Mouse (Mus musculus) forebrain, embryonic 13.5 days (tissue): ENCODE data around the gene Ctnnal1. TPM values are rescaled to one million over a fixed set of nuclear protein-coding genes. Genes with fewer than 3 reads are reported as not detected.

Experiments
- ATAC-seq: fragments of 200-750 bp; cut with Nextera tagmentation; 2 replicates; pipeline ENCODE4 v1.8.0; 2017
- H3K27ac ChIP-seq: fragments of 300-500 bp; sonication (generic); 2 replicates; pipeline ENCODE4 v1.5.1; 2015; ENCODE audit warnings: inconsistent platforms, mild to moderate bottlenecking, moderate library complexity
- H3K27me3 ChIP-seq: fragments of 300-500 bp; sonication (generic); 2 replicates; pipeline ENCODE4 v1.6.1; 2015; ENCODE audit warnings: mild to moderate bottlenecking, inconsistent platforms
- H3K36me3 ChIP-seq: fragments of 300-500 bp; sonication (generic); 2 replicates; pipeline ENCODE4 v1.6.1; 2015; ENCODE audit warnings: mild to moderate bottlenecking, inconsistent platforms; ENCODE audit not compliant: poor library complexity, severe bottlenecking
- H3K4me1 ChIP-seq: fragments of 300-500 bp; sonication (generic); 2 replicates; pipeline ENCODE4 v1.6.1; 2015; ENCODE audit warnings: inconsistent platforms
- H3K4me2 ChIP-seq: fragments of 300-500 bp; sonication (generic); 2 replicates; pipeline ENCODE4 v1.6.1; 2015; ENCODE audit warnings: inconsistent platforms, mild to moderate bottlenecking, moderate library complexity
- H3K4me3 ChIP-seq: fragments of 300-500 bp; sonication (generic); 2 replicates; pipeline ENCODE4 v1.5.1; 2015; ENCODE audit warnings: mild to moderate bottlenecking, inconsistent platforms
- H3K9ac ChIP-seq: fragments of 300-500 bp; sonication (generic); 2 replicates; pipeline ENCODE4 v1.6.1; 2015; ENCODE audit warnings: mild to moderate bottlenecking, inconsistent platforms
- H3K9me3 ChIP-seq: fragments of 300-500 bp; sonication (generic); replicated peaks from 2 replicates; pipeline ENCODE4 v1.6.1; 2016; ENCODE audit warnings: inconsistent platforms
- WGBS: fragments of 180-500 bp; shearing (Covaris S2); methylation state at CpG from one replicate; pipeline ENCODE4 v1.1.7; 2015; 5-methylcytosine and 5-hydroxymethylcytosine counted together
- polyA plus RNA-seq: library from polyadenylated mRNA; unstranded; fragments of >200 nt; fragmentation: Nextera tagmentation; extraction: Ambion mirVana; gene quantifications from 2 replicates; pipeline ENCODE4 v1.2.1, GENCODE M21; 2015

The Ctnnal1 gene
- polyA plus RNA-seq, 1 experiment from 2014 or later, result 16.5 TPM

- 71% methylated on average over 8 of the region's 8 CpGs for WGBS
- no peak for ATAC-seq
- Histone ChIP-seq H3K27me3 (no peaks in the 10 kb centered on the region), H3K27ac (no peak overlapping the region), H3K4me3 (no peak overlapping the region), H3K36me3 (no peaks in the 10 kb centered on the region), H3K9ac (no peak overlapping the region), H3K4me1 (peaks cover 7% of the 10 kb centered on the region; the same call in 1 of the 2 replicates), H3K4me2 (no peak overlapping the region), H3K9me3 (no peaks in the 10 kb centered on the region)
These were observed 8.5 kb downstream of the Ctnnal1 start for GRCm38 (mm10) chr4:56856371-56856949.

GRCm38 (mm10) chr4:56855935-56856334 is 9.1 kb downstream of the Ctnnal1 start:
- Histone ChIP-seq H3K9ac (no peak overlapping the region), H3K27me3 (no peaks in the 10 kb centered on the region), H3K9me3 (no peaks in the 10 kb centered on the region), H3K4me2 (no peak overlapping the region), H3K4me1 (peaks cover 7% of the 10 kb centered on the region; the same call in 1 of the 2 replicates), H3K36me3 (no peaks in the 10 kb centered on the region), H3K4me3 (no peak overlapping the region), H3K27ac (no peak overlapping the region)
- no peak for ATAC-seq
- WGBS, result 93% methylated on average over 5 of the region's 5 CpGs

GRCm38 (mm10) chr4:56850724-56851123 is 14.3 kb downstream of the Ctnnal1 start:
- H3K27ac ChIP-seq, result no peak overlapping the region
- 53% methylated on average over 6 of the region's 6 CpGs for WGBS

GRCm38 (mm10) chr4:56848044-56848443 is 16.9 kb downstream of the Ctnnal1 start:
- Histone ChIP-seq H3K4me3 (no peak overlapping the region), H3K36me3 (peaks cover 27% of the 10 kb centered on the region), H3K9ac (no peak overlapping the region), H3K27me3 (no peaks in the 10 kb centered on the region), H3K4me2 (no peak overlapping the region), H3K4me1 (peaks cover 3% of the 10 kb centered on the region; the same call in 1 of the 2 replicates), H3K9me3 (no peaks in the 10 kb centered on the region), H3K27ac (no peak overlapping the region)
- WGBS, result 89% methylated on average over 6 of the region's 6 CpGs
- no peak for ATAC-seq

More at GRCm38 (mm10) chr4:56850724-56851123, 14.3 kb downstream of the Ctnnal1 start:
- no peak overlapping the region for H3K4me2 ChIP-seq
- H3K27me3 ChIP-seq, result no peaks in the 10 kb centered on the region
- H3K36me3 ChIP-seq, result peaks cover 4% of the 10 kb centered on the region
- no peak overlapping the region for H3K9ac ChIP-seq
- ATAC-seq, result no peak
- H3K4me1 ChIP-seq, result peaks cover 3% of the 10 kb centered on the region; the same call in 1 of the 2 replicates
- H3K4me3 ChIP-seq, result no peak overlapping the region
- no peaks in the 10 kb centered on the region for H3K9me3 ChIP-seq

- no peak overlapping the region for H3K4me3 ChIP-seq
- H3K36me3 ChIP-seq, result peaks cover 29% of the 10 kb centered on the region
- H3K27me3 ChIP-seq, result no peaks in the 10 kb centered on the region
- no peak overlapping the region for H3K9ac ChIP-seq
- no peaks in the 10 kb centered on the region for H3K9me3 ChIP-seq
- no peak overlapping the region for H3K27ac ChIP-seq
- WGBS, result 86% methylated on average over 3 of the region's 3 CpGs
- no peak for ATAC-seq
- peaks cover 3% of the 10 kb centered on the region; the same call in 1 of the 2 replicates for H3K4me1 ChIP-seq
- no peak overlapping the region for H3K4me2 ChIP-seq
These were observed 17.6 kb downstream of the Ctnnal1 start for GRCm38 (mm10) chr4:56847400-56847799.

GRCm38 (mm10) chr4:56845896-56846533 is 19.0 kb downstream of the Ctnnal1 start:
- 63% methylated on average over 12 of the region's 12 CpGs for whole genome bisulfite sequencing
- Histone ChIP-seq H3K9ac (no peak overlapping the region), H3K4me3 (no peak overlapping the region), H3K4me1 (peaks cover 3% of the 10 kb centered on the region; the same call in 1 of the 2 replicates), H3K27me3 (no peaks in the 10 kb centered on the region), H3K36me3 (peaks cover 35% of the 10 kb centered on the region), H3K27ac (no peak overlapping the region), H3K9me3 (no peaks in the 10 kb centered on the region), H3K4me2 (no peak overlapping the region)
- no peak for ATAC-seq

- no peak for ATAC-seq
- WGBS, result 93% methylated on average over 4 of the region's 4 CpGs
- H3K4me3 ChIP-seq, result no peak overlapping the region
- H3K9me3 ChIP-seq, result no peaks in the 10 kb centered on the region
- peaks cover 44% of the 10 kb centered on the region for H3K36me3 ChIP-seq
- no peaks in the 10 kb centered on the region for H3K27me3 ChIP-seq
- H3K27ac ChIP-seq, result no peak overlapping the region
- H3K4me2 ChIP-seq, result no peak overlapping the region
- H3K4me1 ChIP-seq, result no peaks in the 10 kb centered on the region
- no peak overlapping the region for H3K9ac ChIP-seq
These were observed 20.1 kb downstream of the Ctnnal1 start for GRCm38 (mm10) chr4:56844911-56845310.

- peaks cover 47% of the 10 kb centered on the region for H3K36me3 ChIP-seq
- no peak overlapping the region for H3K9ac ChIP-seq
- WGBS, result 89% methylated on average over 2 of the region's 2 CpGs
- ATAC-seq, result no peak
- H3K4me2 ChIP-seq, result no peak overlapping the region
- H3K27ac ChIP-seq, result no peak overlapping the region
- no peaks in the 10 kb centered on the region for H3K9me3 ChIP-seq
- no peak overlapping the region for H3K4me3 ChIP-seq
- H3K27me3 ChIP-seq, result no peaks in the 10 kb centered on the region
- no peaks in the 10 kb centered on the region for H3K4me1 ChIP-seq
These were observed 21.0 kb downstream of the Ctnnal1 start for GRCm38 (mm10) chr4:56843963-56844362.

GRCm38 (mm10) chr4:56842501-56842900 is 22.5 kb downstream of the Ctnnal1 start:
- Histone ChIP-seq H3K36me3 (peaks cover 61% of the 10 kb centered on the region), H3K9me3 (no peaks in the 10 kb centered on the region), H3K4me2 (no peak overlapping the region), H3K9ac (no peak overlapping the region), H3K4me3 (no peak overlapping the region), H3K27me3 (no peaks in the 10 kb centered on the region), H3K27ac (no peak overlapping the region), H3K4me1 (no peaks in the 10 kb centered on the region)
- ATAC-seq, result no peak
- 84% methylated on average over 7 of the region's 7 CpGs for WGBS

GRCm38 (mm10) chr4:56840297-56840696 is 24.7 kb downstream of the Ctnnal1 start:
- ATAC-seq, result no peak
- Histone ChIP-seq H3K27me3 (no peaks in the 10 kb centered on the region), H3K4me2 (no peak overlapping the region), H3K4me1 (no peaks in the 10 kb centered on the region), H3K27ac (no peak overlapping the region), H3K4me3 (no peak overlapping the region), H3K36me3 (peaks cover 68% of the 10 kb centered on the region), H3K9ac (no peak overlapping the region), H3K9me3 (no peaks in the 10 kb centered on the region)
- WGBS, result 91% methylated on average over 3 of the region's 3 CpGs

- H3K9ac ChIP-seq, result no peak overlapping the region
- WGBS, result 89% methylated on average over 6 of the region's 6 CpGs
- no peaks in the 10 kb centered on the region for H3K9me3 ChIP-seq
- no peak for ATAC-seq
- no peak overlapping the region for H3K4me3 ChIP-seq
- peaks cover 69% of the 10 kb centered on the region for H3K36me3 ChIP-seq
- no peak overlapping the region for H3K4me2 ChIP-seq
- no peak overlapping the region for H3K27ac ChIP-seq
- no peaks in the 10 kb centered on the region for H3K4me1 ChIP-seq
- H3K27me3 ChIP-seq, result no peaks in the 10 kb centered on the region
These were observed 27.3 kb downstream of the Ctnnal1 start for GRCm38 (mm10) chr4:56837661-56838060.

GRCm38 (mm10) chr4:56831998-56832397 is 33.0 kb downstream of the Ctnnal1 start:
- Histone ChIP-seq H3K4me2 (no peak overlapping the region), H3K9ac (no peak overlapping the region), H3K27me3 (no peaks in the 10 kb centered on the region), H3K27ac (no peak overlapping the region), H3K4me3 (no peak overlapping the region), H3K9me3 (no peaks in the 10 kb centered on the region), H3K36me3 (peaks cover 61% of the 10 kb centered on the region), H3K4me1 (peaks cover 11% of the 10 kb centered on the region)
- ATAC-seq, result no peak
- 88% methylated on average over 7 of the region's 7 CpGs for WGBS
